Mouse (Mus musculus): Measurements from ENCODE around the gene Ehbp1.

DNA sequence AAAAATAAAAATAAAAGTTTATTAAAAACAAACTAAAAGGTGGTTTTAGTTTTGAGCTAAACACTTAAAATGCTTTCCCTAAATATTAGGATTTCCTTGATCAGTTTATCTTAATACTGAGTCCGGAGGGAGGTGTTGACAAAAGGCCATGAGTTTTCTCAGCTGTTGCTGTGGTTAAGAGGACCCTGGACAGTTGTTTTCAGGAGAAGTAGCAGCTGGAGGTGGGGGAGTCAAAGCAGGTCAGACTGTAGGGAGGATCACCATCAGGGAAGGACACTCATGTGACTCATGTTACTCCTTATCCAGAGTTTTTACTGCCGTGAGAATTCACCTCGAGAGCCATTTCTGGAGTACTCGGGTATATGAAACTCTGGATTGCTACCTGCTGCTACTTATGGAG is 280.4 kb downstream of the Ehbp1 start:
- TF ChIP-seq CTCF (IDR thresholded peaks at IDR 0.05; ENCODE audit: insufficient read depth, low read length) (no peak), POLR2A (IDR thresholded peaks at IDR 0.05; ENCODE audit: borderline replicate concordance, extremely low read depth, low read depth, low read length) (no peak)
